Mouse (Mus musculus) liver, embryonic 14.5 days (tissue): Measurements from ENCODE around the gene Tex26.

Source experiments
- CTCF ChIP-seq: IDR thresholded peaks from 2 replicates; pipeline ENCODE4 v1.5.1; 2016; ENCODE audit warnings: antibody characterized with exemption, low read depth, control low read depth
- EP300 ChIP-seq: IDR thresholded peaks from 2 replicates; pipeline ENCODE4 v1.6.1; 2016; ENCODE audit warnings: antibody characterized with exemption, low read depth

DNA sequence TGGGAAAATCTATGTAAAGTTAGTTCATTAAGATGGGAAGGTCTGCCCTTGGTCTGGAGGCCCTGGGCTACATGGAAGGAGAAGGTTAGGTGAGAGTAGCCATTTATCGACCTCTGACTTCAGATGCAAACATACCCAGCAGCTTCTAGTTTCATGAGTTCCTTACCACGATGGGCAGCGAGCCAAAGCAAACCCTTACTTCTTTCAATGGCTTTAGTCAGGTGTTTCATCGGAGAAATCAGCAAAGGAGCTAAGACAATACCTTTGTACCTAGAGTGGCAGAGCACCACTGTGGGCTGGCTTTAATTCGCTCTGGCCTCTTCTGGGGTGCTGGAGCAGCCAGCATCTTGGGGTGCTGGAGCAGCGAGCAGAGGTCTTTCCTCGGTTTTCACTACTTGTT is 5.8 kb upstream of the Tex26 start:
- TF ChIP-seq CTCF (no peak), EP300 (no peak)
